Mouse (Mus musculus) liver, embryonic 11.5 days (tissue): Measurements from ENCODE around the gene Eif3d. TPM values are rescaled to one million over a fixed set of nuclear protein-coding genes. Genes with fewer than 3 reads are reported as not detected.

Experiments
- ATAC-seq: fragments of 200-750 bp; cut with Nextera tagmentation; replicated peaks from 2 replicates; pipeline ENCODE4 v1.8.0; 2017; ENCODE audit warnings: moderate number of reproducible peaks, mild to moderate bottlenecking, moderate TSS enrichment, moderate library complexity; ENCODE audit not compliant: low FRiP score
- DNase-seq: peaks from one replicate; pipeline ENCODE4 v3.0.0-alpha.2; 2017; ENCODE audit warnings: low spot score
- H3K27ac ChIP-seq: fragments of 300-500 bp; sonication (generic); 2 replicates; pipeline ENCODE4 v1.5.1; 2014; ENCODE audit warnings: mild to moderate bottlenecking, low read depth, low read length, control low read depth
- H3K27me3 ChIP-seq: fragments of 300-500 bp; sonication (generic); replicated peaks from 2 replicates; pipeline ENCODE4 v1.6.1; 2014; ENCODE audit warnings: low read length, mixed read lengths; ENCODE audit not compliant: control insufficient read depth, insufficient read depth
- H3K36me3 ChIP-seq: fragments of 300-500 bp; sonication (generic); 2 replicates; pipeline ENCODE4 v1.6.1; 2014; ENCODE audit warnings: mild to moderate bottlenecking, low read length, moderate library complexity, mixed read lengths; ENCODE audit not compliant: control insufficient read depth, insufficient read depth
- H3K4me1 ChIP-seq: fragments of 300-500 bp; sonication (generic); replicated peaks from 2 replicates; pipeline ENCODE4 v1.6.1; 2014; ENCODE audit warnings: low read length, mixed read lengths; ENCODE audit not compliant: control insufficient read depth, insufficient read depth
- H3K4me2 ChIP-seq: fragments of 300-500 bp; sonication (generic); 2 replicates; pipeline ENCODE4 v1.6.1; 2014; ENCODE audit warnings: mild to moderate bottlenecking, control low read depth, moderate library complexity
- H3K4me3 ChIP-seq: fragments of 300-500 bp; sonication (generic); 2 replicates; pipeline ENCODE4 v1.5.1; 2014; ENCODE audit warnings: low read depth, low read length, control low read depth
- H3K9ac ChIP-seq: fragments of 300-500 bp; sonication (generic); 2 replicates; pipeline ENCODE4 v1.6.1; 2014; ENCODE audit warnings: low read depth, low read length, control low read depth
- H3K9me3 ChIP-seq: fragments of 300-500 bp; sonication (generic); 2 replicates; pipeline ENCODE4 v1.6.1; 2016; ENCODE audit warnings: low read length, inconsistent platforms, mixed read lengths; ENCODE audit not compliant: control insufficient read depth
- WGBS: fragments of 180-500 bp; shearing (Covaris S2); extraction: QIAGEN DNeasy Blood & Tissue Kit; methylation state at CpG from one replicate; pipeline ENCODE4 v1.1.7; 2014; 5-methylcytosine and 5-hydroxymethylcytosine counted together
- polyA plus RNA-seq: library from polyadenylated mRNA; unstranded; fragments of >200 nt; fragmentation: Nextera tagmentation; extraction: Ambion mirVana; gene quantifications from 2 replicates; pipeline ENCODE4 v1.2.1, GENCODE M21; 2014

Eif3d gene
- polyA plus RNA-seq, 1 experiment from 2014 or later: 327 TPM

DNA sequence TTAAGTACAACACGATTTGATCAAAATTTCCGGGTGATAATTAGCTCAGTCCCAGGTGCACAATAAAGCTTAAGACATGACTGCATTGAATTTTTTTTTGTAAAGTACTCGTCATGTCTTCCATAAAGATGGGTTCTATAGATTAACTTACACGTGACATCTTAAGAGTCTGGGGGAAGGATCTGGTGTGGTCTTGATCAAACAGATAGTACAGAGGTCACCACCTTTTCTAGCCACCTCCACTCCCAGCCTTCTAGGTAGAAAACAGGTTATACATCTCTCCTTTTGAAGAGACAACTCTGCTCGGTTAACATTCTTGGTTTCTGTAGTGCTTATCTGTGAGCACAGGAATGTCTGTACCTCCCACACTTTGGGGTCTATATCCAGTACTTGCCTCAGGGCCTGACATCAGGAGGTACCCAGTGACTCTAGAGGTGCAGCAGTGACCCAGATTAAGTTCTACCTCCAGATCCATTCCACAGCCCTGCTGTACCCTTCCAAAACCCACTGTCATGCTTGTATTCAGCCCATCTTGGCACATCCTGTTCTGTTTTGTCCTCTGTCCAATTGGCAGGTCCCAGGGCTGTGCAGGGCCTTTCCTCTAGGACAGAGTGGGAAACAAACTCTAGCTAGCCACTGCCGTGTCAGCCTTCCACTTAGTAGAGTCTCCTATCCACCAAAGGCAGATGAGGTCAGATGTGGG lies 39.5 kb downstream of the Eif3d start:
- no peak; the same call in 1 of the 2 replicates for ATAC-seq
- Histone ChIP-seq H3K9me3 (no peaks in the 10 kb centered on the region), H3K4me2 (peak overlapping the region; percentile 55), H3K4me1 (peaks cover 31% of the 10 kb centered on the region), H3K36me3 (peaks cover 5% of the 10 kb centered on the region), H3K9ac (peak overlapping the region; percentile 41; the same call in 1 of the 2 replicates), H3K4me3 (0 out of 2 replicates have a peak overlapping the region, but pooled peaks have one; percentile 5), H3K27me3 (no peaks in the 10 kb centered on the region), H3K27ac (peak overlapping the region; percentile 79)
- 64% methylated on average over 6 of the region's 6 CpGs for WGBS
- no peak for DNase-seq

- peak overlapping the region; percentile 79 for H3K4me3 ChIP-seq
- DNase-seq (no peak), ATAC-seq (no peak)
- H3K36me3 ChIP-seq: peaks cover 7% of the 10 kb centered on the region
- H3K4me2 ChIP-seq: peak overlapping the region; percentile 93
- H3K27ac ChIP-seq: peak overlapping the region; percentile 60
- no peaks in the 10 kb centered on the region for H3K27me3 ChIP-seq
- H3K9ac ChIP-seq: peak overlapping the region; percentile 78
- WGBS: 47% methylated on average over 8 of the region's 8 CpGs
- peaks cover 31% of the 10 kb centered on the region for H3K4me1 ChIP-seq
- no peaks in the 10 kb centered on the region for H3K9me3 ChIP-seq
Observed at GRCm38 (mm10) chr15:77929804-77930203, 40.8 kb downstream of the Eif3d start.

DNA sequence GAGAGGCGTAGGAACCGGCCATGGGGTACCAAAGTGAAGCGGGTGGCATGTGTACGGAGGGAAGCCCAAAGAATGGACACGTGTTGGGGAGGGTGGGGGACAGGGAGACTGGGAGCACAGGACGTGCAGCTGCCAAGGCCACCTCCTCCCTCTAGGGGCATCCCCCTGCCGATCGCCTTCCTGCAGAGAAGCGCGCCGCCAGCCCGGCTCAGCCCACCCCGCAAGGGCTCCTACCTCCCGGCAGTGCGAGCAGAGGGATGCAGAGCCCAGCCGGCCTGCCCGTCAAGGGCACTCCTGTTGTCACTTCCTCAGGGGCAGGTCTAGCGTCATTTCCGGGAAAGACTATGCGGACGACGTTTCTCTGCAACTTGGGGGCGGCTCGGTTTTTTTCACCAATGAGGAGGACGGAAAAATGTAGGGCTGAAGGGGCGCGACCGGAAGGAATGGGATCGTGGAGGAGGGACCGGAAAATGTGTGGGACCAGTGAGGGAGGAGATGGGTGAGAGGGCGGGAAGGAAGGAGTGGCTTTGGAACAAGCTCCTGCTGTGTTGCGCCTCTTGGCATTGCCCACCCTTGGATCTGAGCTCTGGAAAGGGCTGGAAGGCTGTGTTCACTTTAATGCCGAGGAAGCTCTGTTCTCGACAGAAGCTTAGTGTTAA lies 41.8 kb downstream of the Eif3d start, which contains the start of gene Txn2:
Txn2 (minus strand) TSS at position 334 of the 659 bp plus-strand sequence.
- Histone ChIP-seq H3K4me2 (peak within 1 kb of the TSS; percentile 93), H3K9me3 (no peaks in the 10 kb centered on the region), H3K9ac (peak within 1 kb of the TSS; percentile 84), H3K36me3 (peaks cover 15% of the 10 kb centered on the region), H3K27me3 (no peaks in the 10 kb centered on the region), H3K4me3 (peak within 1 kb of the TSS; percentile 79), H3K27ac (peak within 1 kb of the TSS; percentile 88), H3K4me1 (peaks cover 31% of the 10 kb centered on the region)
- under 1% methylated on average over 34 of the region's 34 CpGs for WGBS
- DNase-seq (peak; percentile 94), ATAC-seq (peak; percentile 89)

DNA sequence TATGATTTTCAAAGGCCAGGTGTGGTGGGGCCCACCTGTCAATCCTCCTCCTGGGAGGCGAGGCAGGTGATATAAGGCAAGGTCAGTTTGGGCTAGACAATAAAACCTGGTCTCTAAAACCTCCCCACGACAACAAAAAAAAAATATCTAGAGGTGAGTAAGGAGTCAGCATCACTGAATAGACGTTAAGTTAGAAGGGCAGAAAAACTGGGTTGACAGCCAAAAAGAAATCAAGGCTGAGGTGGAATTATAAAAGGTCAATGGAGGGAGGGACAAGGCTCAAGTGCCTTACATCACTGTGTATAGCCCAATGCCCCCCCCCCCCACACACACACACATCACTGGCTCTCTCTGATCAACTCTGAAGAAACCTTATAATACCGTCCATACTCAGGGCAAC lies 42.5 kb downstream of the Eif3d start:
- H3K4me2 ChIP-seq: peak overlapping the region; percentile 70
- peak overlapping the region; percentile 84 for H3K9ac ChIP-seq
- peak overlapping the region; percentile 88; the same call in 1 of the 2 replicates for H3K27ac ChIP-seq
- H3K4me1 ChIP-seq: peaks cover 29% of the 10 kb centered on the region
- DNase-seq (no peak), ATAC-seq (no peak)
- WGBS: 24% methylated on average over 4 of the region's 4 CpGs
- peaks cover 19% of the 10 kb centered on the region for H3K36me3 ChIP-seq
- no peaks in the 10 kb centered on the region for H3K27me3 ChIP-seq
- H3K9me3 ChIP-seq: no peaks in the 10 kb centered on the region
- peak overlapping the region; percentile 79 for H3K4me3 ChIP-seq

DNA sequence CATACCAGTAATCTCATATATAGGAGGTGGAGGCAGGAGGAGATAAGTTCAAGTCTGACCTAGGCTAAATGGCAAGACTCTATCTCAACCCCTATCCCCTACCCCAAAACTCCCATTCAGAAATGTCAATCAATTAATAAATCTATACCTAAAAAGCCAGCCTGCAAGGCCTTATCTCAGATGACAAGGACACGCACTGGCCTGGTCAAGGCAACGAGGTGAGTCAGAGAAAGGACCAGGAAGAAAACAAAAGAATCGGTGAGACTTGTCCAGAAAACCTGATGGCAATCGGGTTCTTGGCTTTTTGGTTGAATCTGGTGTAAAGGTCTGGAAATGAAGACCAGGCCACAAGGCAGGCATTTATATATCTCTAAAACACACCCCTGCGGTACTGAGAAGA lies 43.7 kb downstream of the Eif3d start:
- H3K36me3 ChIP-seq: peaks cover 26% of the 10 kb centered on the region
- DNase-seq (no peak), ATAC-seq (no peak)
- no peak overlapping the region for H3K9ac ChIP-seq
- no peaks in the 10 kb centered on the region for H3K27me3 ChIP-seq
- peak overlapping the region; percentile 70 for H3K4me2 ChIP-seq
- peaks cover 25% of the 10 kb centered on the region for H3K4me1 ChIP-seq
- H3K4me3 ChIP-seq: peak overlapping the region; percentile 79
- no peak overlapping the region for H3K27ac ChIP-seq
- no peaks in the 10 kb centered on the region for H3K9me3 ChIP-seq
- WGBS: 85% methylated on average over 5 of the region's 5 CpGs

DNA sequence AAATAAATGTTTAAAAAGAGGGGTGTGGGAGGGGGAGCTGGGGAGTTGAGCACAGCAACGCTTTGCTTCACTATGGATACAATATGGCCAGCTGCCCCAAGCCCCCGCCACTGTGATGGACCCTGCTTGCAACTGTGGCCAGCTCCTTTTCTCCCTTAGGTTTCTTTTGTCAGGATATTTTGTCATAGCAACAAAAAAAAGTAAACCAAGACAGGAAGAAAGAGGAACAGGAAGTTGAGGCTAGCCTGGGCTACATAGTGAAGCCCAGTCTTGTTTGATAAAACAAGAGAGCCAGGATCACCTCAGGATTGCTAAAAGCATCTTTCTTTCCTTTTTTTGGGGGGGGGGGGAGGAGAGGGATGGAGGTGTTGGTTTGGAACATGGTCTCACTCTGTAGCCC lies 45.4 kb downstream of the Eif3d start:
- Histone ChIP-seq H3K9ac (no peak overlapping the region), H3K36me3 (peaks cover 36% of the 10 kb centered on the region), H3K4me2 (no peak overlapping the region), H3K27ac (no peak overlapping the region), H3K4me3 (no peak overlapping the region), H3K4me1 (peaks cover 16% of the 10 kb centered on the region), H3K27me3 (no peaks in the 10 kb centered on the region), H3K9me3 (no peaks in the 10 kb centered on the region)
- ATAC-seq (no peak), DNase-seq (no peak)
- 93% methylated on average over 2 of the region's 2 CpGs for WGBS

- DNase-seq: no peak
- no peak overlapping the region for H3K4me3 ChIP-seq
- H3K36me3 ChIP-seq: peaks cover 40% of the 10 kb centered on the region
- no peak overlapping the region for H3K9ac ChIP-seq
- H3K9me3 ChIP-seq: no peaks in the 10 kb centered on the region
- 70% methylated on average over 9 of the region's 9 CpGs for WGBS
- H3K27me3 ChIP-seq: no peaks in the 10 kb centered on the region
- H3K27ac ChIP-seq: no peak overlapping the region
- peaks cover 8% of the 10 kb centered on the region for H3K4me1 ChIP-seq
- ATAC-seq: no peak
- no peak overlapping the region for H3K4me2 ChIP-seq
Observed at GRCm38 (mm10) chr15:77923267-77924035, 47.2 kb downstream of the Eif3d start.

GRCm38 (mm10) chr15:77922710-77923109 lies 47.9 kb downstream of the Eif3d start:
- H3K9me3 ChIP-seq: no peaks in the 10 kb centered on the region
- H3K27me3 ChIP-seq: no peaks in the 10 kb centered on the region
- peaks cover 43% of the 10 kb centered on the region for H3K36me3 ChIP-seq
- no peak for ATAC-seq
- no peak overlapping the region for H3K4me3 ChIP-seq
- WGBS: 85% methylated on average over 9 of the region's 9 CpGs
- H3K4me1 ChIP-seq: peaks cover 6% of the 10 kb centered on the region
- H3K9ac ChIP-seq: no peak overlapping the region
- no peak overlapping the region for H3K27ac ChIP-seq
- DNase-seq: no peak
- no peak overlapping the region for H3K4me2 ChIP-seq
